Mouse (Mus musculus) cerebellum, adult 9-10 months (tissue): ENCODE data around the gene Alk.
"Not testable (repeated sequence)": the region's sequence is repeated elsewhere in the genome, so short reads cannot be mapped to it uniquely, and the experiment has no call there.

ENCODE experiments used
- DNase-seq: peaks from one replicate; pipeline ENCODE4 v3.0.0; 2022

The Alk gene

GRCm38 (mm10) chr17:72526356-72526755 is 78.1 kb downstream of the Alk start:
- DNase-seq, result no peak

DNA sequence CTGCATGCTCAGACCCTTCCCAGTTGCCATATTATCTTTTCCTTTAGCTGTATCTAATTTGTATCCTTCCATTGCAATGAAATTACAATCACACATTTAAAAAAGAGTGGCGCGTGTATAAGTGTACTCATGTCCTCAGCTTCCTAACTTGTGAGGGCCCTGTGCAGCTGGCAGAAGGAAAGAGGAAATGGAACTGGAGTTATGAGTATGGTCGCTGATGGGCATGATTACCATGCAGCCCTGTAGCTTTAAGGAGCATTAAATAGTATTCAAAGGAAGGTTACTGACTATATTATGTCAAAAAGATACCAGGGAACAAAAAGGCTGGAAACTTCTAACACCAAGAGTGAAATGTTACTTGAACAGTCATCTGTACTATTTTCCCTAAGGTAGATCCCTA is 79.6 kb downstream of the Alk start:
- DNase-seq, result no peak

DNA sequence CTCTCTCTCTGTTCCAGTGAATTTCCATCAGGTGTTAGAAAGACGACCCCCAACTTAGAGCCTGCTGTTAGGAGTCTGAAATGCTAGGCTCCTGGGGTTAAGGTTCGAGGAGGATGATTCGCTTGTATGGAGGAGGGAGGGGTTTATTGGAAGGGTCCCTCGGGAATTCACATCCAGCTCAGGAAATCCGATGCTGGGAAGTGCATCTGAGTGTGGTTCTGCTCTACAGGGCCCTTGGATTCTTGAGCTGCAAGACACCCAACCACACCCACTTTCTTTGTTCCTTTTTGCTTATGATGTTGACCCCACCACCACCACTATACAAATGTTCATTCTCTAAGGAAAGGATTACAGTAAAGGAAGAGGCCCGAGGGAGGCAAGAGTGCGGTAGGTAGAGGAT is 81.4 kb downstream of the Alk start:
- DNase-seq, result no peak

DNA sequence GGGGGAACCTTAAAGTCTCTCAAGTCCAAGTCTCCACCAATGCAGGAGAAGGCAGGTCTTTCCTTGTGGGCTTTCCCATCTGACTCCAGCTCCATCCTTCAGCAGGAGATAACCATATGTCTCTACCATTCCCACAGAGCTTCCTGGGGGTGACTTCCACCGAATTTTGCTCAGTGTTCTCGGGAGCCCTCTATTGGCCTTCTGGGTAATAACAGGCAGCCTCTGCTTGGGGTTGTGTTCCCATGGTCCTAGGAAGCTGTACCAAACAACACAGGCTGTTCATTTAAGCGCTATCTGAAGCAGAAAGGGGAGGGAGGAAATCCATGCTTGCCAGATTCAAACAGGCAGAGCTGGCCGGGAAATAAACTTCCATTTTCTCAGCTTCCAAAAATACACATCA is 82.0 kb downstream of the Alk start:
- peak; percentile 83 for DNase-seq

DNA sequence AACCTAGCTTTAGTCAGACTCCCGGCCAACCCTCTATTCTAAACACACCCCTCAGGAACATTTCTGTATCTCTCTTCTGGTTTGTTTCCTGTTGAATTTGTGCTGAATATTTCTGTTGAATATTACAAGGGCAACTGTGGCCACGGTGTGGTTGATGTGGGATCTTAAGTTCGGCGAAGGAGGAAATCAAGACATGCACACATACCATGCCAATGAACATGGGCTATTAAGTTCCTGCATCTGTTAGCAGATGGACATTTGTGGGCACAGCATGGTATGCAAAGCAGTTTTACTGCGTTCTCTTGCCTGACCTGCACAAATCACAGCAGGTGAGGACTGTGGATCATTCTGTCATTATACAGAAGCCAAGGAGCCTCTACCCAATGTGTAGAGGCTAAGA is 83.1 kb downstream of the Alk start:
- peak; percentile 74 for DNase-seq

GRCm38 (mm10) chr17:72510746-72511145 is 93.7 kb downstream of the Alk start:
- DNase-seq, result no peak

DNA sequence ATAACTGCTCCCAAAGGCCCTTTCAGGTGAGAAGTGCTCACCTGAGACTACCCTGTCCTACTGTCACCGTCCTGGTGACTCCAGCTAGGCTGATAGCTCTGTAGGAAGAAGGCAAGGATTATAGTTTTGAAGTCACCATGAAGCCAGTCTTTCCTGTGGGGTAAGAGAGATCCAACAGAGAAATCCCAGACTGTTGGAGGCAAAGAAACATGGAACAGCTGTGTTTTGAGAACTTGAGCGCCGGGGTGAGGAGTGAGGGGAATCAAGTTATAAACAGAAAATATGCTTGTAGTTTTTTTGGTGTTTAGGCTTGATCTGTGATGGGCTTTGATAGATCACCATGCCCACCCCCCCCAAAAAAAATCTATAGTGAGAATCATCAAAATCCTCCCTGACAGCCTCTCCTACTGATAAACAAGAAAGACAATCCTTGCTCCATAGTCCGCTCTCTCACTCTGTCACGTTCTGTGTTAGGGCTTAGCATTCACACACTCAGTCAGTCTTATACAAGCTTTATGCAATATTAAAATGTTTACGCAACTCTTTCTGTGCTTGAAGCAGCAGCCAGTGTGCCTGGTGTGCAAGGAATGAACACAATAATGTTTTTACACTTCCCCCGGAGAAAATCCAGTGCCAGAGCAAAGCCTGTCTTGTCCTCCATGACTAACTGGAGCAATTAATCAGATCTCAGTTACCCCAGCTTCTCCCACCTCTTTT is 95.6 kb downstream of the Alk start:
- DNase-seq, result no peak

- DNase-seq, result no peak
Measured at GRCm38 (mm10) chr17:72505213-72505612, 99.2 kb downstream of the Alk start.

- DNase-seq, result no peak
Measured at GRCm38 (mm10) chr17:72504581-72504980, 99.8 kb downstream of the Alk start.

- DNase-seq, result no peak
Measured at GRCm38 (mm10) chr17:72495395-72495794, 109.0 kb downstream of the Alk start.

DNA sequence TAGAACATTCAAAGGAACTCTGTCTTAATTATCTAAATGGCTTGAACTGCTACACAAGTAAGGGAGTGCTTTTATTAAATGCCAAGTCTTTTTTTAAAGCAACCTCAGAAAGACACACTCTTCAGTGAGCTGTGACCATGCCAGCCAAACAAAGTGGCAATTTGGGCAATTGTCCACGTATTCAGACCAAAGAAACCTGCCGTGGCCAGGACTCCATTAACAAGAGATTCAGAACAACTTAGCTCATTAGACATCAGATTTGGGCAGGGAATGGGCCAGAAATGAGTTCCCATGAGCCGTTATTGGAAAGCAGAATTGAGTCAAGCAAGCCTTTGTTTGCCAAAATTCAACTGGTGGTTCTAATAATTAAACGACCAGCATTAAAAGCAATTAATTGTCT is 118.8 kb downstream of the Alk start:
- DNase-seq, result no peak

DNA sequence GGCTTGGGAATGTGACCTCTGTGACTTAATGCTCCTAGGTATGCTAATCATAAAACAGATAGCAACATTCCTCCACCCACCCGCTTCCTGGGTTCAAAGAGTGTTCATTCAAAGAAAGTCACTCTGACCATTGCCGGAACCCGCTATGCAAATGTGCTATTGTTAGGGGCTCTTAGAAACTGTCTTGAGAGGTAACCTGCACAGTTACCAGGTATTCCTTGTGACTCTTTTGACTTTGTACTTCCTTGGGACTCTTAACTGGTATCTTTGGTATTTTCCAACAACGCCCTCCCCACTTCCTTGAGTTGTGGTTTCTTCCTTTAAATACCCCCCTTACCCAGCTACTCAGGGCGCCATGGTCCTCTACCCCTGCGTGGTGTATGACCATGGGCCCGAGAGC is 125.2 kb downstream of the Alk start:
- DNase-seq, result not testable (repeated sequence)

DNA sequence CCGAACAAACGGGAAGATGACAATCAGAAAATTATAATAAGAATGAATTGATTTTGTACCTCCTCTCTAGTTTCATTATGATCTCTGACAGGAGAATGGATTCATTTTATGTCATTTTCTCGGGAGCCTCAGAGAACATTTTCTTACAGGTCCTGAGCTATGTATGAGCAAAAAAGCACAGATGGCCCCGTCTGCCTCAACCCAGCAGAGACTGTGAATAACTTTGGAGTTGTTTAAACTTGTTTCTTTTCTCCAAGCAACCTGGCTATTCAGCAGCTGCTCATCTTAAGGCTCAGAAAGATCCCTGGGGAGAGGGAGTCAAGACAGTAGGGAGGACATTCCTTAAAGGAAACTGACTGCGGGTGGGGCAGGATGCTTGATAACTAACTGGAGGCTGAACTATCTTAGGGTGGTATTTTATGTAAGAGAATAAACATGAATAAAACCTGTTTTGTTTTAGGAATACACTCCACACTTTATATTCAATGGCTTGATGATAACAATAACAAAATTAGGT is 126.5 kb downstream of the Alk start:
- DNase-seq, result no peak

DNA sequence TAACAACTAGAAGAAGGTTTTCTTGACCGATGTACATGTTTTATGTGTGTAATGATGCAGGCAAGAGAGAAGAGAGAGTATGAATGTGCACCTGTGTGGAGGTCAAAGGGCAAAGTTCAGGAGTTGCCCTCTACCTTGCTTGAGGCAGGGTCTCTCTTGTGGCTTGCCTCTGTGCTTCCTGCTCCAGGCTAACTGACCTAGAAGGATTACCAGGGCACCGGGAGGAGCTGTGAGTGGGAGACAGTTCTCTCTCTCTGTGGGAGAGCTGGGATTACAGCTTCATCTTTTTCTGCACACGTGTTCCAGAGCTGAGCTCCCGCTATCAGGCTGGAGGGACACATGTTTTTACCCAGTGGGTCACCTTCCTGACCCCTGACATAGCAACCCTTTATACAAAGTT is 127.5 kb downstream of the Alk start:
- no peak for DNase-seq

DNA sequence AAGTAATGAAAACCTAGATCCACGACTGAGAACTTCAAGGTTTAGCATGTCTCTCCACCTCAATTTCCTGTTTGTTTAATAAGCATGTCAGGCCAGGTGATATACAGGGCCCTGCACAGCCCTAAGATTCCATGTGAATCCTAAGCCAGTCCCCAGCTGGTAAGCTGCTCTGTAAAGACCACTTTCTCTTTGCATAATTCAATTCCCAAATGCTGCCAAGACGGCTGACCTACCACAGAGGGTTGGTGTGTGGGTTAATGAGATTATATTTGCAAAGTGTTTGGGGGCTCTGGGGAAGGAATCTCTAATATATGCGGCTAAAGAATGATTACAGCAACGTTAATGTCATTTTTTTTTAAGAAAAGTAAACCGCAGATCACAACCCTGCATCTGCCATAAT is 130.3 kb downstream of the Alk start:
- no peak for DNase-seq

DNA sequence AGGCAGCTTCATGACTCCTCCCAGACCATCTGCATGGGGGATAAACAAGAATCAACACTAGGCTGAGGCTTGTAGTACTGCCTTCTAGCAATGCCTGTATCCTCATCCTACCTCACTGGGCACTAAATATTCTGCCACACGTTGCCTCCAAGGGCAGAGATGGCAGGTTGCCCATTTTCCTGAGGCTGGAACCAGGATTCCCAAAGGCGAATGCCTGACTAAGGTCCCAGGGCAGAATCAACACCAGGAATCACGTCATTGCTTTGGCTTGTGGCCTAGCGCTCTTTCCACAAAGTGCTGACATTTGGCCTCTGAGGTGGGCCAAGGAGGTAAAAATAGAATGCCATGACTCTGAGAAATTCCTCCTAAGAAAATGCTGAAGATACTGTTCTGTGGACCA is 155.9 kb downstream of the Alk start:
- no peak for DNase-seq

DNA sequence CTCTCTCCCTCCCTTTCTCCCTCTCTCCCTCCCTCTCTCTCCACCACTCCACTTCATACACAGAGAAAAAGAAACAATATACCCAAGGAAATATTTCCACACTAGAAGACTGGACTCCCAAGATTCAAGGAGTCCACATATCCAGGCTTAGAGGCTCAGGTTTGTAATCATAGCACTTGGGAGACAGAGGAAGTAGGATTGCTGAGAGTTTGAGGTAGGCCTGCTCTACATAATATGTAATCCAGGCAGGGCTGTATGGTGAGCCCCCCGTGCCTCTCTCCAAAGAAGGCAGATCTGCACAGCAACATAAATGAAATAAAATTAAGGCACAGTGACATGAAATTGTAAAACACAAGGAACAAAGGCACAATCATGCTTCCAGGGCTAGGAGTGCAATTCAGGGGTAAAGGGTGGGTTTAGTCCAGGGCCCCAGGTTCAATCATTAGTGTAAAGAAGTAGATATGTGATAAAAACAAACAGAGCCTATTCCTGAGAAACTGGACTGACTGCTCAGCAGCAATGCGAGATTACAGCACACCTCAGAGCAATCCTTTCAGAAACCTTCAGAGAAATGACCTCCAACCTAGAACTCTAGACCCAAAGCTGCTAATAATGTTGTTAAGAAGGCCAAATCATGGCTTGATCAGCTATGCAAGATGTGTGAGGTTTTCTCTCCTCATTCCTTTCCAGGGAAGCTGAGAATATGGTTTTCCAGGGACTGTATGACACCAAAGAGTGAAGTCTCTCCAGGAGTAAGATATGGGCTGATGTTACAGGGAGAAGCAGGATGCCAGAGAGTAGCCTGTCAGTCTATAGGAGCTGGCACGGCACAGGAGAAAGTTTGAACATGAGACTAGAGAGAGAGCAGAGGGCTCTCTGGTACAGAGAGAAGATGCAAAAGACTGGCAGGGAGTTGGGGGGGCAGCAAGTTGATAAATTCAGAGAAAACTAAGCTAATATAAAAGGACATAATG is 158.9 kb downstream of the Alk start:
- DNase-seq, result no peak

DNA sequence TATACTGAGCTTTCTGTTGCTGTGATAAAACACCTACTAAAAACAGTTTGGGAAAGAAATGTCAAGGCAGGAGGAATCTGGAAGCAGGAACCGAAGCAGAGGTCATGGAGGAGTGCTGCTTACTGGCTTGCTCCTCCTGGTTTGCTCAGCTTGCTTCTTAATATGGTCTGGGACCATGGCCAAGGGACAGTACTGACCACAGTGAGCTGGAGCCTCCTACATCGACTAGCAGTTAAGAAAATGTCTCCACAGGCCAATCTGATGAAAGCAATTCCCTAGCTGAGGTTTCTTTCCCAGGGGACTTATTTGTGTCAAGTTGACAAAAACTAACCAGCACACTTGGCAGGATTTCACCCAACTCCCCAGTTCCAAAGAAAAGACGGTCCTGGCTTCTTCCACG is 187.0 kb downstream of the Alk start:
- DNase-seq, result no peak

DNA sequence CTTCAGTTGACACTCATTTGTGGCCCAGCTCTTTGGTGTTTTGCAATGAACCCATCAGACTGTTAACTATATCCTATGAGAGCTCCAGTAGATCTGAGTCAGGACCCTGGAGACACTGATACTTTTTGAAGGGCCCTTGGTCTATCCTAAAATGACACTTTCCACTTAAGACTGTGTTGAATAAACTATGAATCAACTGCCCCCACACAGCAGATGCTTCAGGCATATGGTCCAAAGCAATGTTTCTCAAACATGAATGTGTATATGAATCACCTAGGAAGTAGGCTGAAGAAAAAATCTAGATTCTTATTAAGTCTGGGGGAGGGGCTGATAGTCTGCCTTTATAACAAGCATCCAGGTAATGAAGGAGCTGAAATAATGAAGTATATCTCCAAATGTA is 189.8 kb downstream of the Alk start:
- no peak for DNase-seq

DNA sequence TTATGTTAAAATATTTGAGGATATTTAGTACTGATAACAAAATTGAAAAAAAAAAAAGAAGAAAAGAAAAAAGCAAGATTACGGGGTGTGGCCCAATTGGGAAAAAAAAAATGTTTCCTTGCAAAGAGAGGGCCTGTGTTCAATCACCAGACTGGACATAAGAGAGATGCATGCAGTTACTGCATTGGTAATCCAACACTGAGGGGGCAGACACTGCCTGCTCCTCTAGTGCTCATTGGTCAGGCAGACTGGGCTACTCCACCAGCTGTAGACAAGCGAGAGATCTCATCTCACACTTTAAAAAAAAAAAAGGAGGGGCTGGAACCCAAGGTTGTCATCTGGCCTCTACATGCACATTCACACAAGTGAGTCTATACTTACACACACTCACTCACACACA is 199.6 kb downstream of the Alk start:
- no peak for DNase-seq

GRCm38 (mm10) chr17:72401861-72402260 is 202.6 kb downstream of the Alk start:
- no peak for DNase-seq

- no peak for DNase-seq
Measured at GRCm38 (mm10) chr17:72401349-72401748, 203.1 kb downstream of the Alk start.

DNA sequence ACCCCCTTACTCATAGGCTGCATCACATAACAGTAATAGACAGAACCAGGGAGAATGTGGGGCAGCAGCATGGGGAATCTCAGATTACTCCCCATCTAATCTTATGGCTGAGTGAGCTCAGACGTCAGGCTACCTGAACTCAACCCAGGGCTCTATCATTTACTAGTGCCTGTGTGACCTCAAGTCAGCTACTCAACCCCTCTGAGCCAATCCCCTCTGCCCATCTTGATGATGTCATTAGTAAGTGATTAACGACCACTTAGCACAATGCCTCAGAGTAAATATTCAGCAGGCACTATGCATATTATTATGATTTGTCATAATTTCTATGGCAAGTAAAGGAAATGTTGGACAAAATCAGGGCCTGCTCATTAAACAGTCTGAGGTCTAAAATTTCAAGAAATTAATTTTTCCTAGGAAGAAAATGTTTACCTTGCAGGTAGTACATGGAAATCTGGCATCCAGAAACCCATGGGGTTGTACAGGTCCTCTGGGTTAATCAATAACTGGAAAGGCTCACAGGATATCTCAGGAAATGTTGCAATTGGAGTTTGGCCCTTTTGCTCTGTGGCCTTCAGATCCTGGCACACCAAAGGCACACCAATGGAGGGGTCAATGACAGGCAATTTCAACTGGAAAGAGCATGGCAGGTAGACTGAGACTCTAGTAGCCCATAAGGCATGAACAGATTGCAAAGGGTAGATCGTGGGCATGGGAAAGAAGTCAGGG is 204.9 kb downstream of the Alk start:
- no peak for DNase-seq
